Mouse (Mus musculus): ENCODE results near the gene Pskh1.

The Pskh1 gene

DNA sequence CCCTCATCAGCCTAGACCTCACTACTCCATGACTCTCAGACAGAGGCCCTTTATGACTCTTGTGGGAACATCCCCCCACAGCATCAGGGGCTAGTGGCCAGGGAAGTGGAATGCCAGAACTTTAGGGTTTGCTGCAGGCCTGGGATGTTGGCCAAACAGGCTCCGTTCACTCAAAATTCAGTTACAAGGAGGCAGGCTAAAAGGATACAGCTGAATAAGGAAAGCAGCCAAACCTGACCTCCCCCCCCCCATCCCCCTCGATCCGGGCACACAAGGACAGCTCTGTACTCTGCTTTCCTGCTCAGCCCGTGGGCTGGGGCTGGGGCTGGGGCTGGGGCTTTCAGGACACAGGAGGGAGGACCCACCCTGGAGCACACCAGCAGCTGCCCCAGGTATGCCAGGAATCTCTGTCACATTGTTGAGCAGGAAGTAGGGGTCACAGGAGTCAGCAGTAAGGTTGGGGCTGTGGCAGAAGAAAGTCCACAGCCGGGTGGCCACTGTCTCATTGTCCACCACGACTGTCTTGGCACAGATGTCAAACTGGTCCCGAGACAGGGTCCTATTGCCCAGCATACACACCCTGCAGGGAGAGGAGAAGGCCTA lies 50.9 kb downstream of the Pskh1 start:
- Histone ChIP-seq H3K9me3 (ENCODE audit: low read length) (no peaks in the 10 kb centered on the region), H3K27me3 (ENCODE audit: insufficient read depth, low read length) (no peaks in the 10 kb centered on the region), H3K36me3 (ENCODE audit: insufficient read depth, low read length) (peaks cover 100% of the 10 kb centered on the region), H3K4me1 (replicated peaks; ENCODE audit: low read depth, low read length) (peaks cover 45% of the 10 kb centered on the region), H3K4me3 (replicated peaks; ENCODE audit: low read length) (no peak overlapping the region)
- TF ChIP-seq NANOG (IDR thresholded peaks at IDR 0.05; ENCODE audit: borderline replicate concordance, low read length) = no peak
- no peak for TF ChIP-seq CTCF (conservative IDR thresholded peaks at IDR 0.05; ENCODE audit: low read length)
- TF ChIP-seq POU5F1 (IDR thresholded peaks at IDR 0.05; ENCODE audit: borderline replicate concordance, low read length) = no peak

DNA sequence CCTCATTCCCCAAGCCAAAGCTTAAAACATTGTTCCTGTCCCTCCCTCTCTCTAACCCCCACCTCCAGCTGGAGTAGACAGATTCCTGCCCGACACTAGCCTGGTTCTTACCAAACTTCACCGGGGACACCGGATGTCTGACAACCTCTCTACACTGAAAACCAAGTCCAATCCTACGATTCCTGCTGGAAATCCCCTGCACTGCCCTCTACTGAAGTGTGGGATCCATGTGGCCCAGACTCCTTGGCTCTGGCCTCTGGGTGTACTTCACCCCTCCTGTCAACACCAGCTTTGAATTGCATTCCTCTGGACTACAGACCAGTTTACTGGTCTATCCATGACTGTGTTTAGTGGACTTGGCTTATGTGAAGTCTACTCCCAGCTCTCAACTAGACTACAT lies 56.3 kb downstream of the Pskh1 start:
- H3K27me3 ChIP-seq (ENCODE audit: insufficient read depth, low read length) = no peaks in the 10 kb centered on the region
- H3K36me3 ChIP-seq (ENCODE audit: insufficient read depth, low read length) = peaks cover 88% of the 10 kb centered on the region
- H3K4me3 ChIP-seq (replicated peaks; ENCODE audit: low read length) = no peak overlapping the region
- no peaks in the 10 kb centered on the region for H3K9me3 ChIP-seq (ENCODE audit: low read length)
- TF ChIP-seq POU5F1 (IDR thresholded peaks at IDR 0.05; ENCODE audit: borderline replicate concordance, low read length) = no peak
- TF ChIP-seq NANOG (IDR thresholded peaks at IDR 0.05; ENCODE audit: borderline replicate concordance, low read length) = no peak
- TF ChIP-seq CTCF (conservative IDR thresholded peaks at IDR 0.05; ENCODE audit: low read length) = no peak
- peaks cover 54% of the 10 kb centered on the region for H3K4me1 ChIP-seq (replicated peaks; ENCODE audit: low read depth, low read length)

DNA sequence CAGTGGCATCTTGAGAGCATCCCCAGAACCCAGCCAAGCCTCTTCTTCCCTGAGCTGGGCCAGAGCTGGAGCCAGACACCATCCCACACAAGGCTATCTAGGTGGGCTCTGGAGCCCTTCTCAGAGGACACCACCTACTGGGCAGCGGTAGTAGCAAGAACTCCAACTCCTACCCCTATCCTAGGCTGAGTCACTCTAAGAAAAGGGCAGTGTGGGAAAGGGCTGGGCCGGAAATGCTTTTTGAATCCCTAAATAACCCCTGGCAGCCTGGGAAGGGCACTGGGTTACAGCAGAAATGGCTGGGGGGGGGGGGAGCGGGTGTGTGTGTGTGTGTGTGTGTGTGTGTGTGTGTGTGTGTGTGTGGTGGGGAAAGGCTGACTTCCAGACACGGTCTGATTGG lies 57.6 kb downstream of the Pskh1 start:
- TF ChIP-seq NANOG (IDR thresholded peaks at IDR 0.05; ENCODE audit: borderline replicate concordance, low read length) (no peak), POU5F1 (IDR thresholded peaks at IDR 0.05; ENCODE audit: borderline replicate concordance, low read length) (no peak), CTCF (conservative IDR thresholded peaks at IDR 0.05; ENCODE audit: low read length) (no peak)
- Histone ChIP-seq H3K27me3 (ENCODE audit: insufficient read depth, low read length) (no peaks in the 10 kb centered on the region), H3K36me3 (ENCODE audit: insufficient read depth, low read length) (peaks cover 76% of the 10 kb centered on the region), H3K4me3 (replicated peaks; ENCODE audit: low read length) (no peak overlapping the region), H3K4me1 (replicated peaks; ENCODE audit: low read depth, low read length) (peaks cover 60% of the 10 kb centered on the region), H3K9me3 (ENCODE audit: low read length) (no peaks in the 10 kb centered on the region)

DNA sequence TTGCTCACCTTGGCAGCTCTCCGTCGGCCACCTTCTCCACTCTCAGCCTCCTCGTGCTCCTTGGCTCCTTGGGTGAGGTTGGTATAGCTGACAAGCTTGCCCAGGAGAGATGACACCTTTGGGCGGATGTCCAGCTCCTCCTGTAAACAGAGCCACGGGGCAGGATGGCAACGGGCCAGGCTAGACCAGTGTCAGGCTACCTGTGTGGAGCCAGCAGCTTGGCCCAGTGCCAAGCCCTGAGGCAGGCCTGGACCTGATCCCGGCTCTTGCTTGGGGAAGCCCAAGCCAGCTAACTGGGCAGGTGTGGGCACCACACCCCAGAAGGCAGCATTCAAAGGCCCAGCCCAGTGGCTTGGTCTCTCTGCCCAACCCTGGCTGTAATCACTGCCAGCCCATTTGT lies 59.1 kb downstream of the Pskh1 start:
- Histone ChIP-seq H3K4me3 (replicated peaks; ENCODE audit: low read length) (no peak overlapping the region), H3K27me3 (ENCODE audit: insufficient read depth, low read length) (no peaks in the 10 kb centered on the region), H3K36me3 (ENCODE audit: insufficient read depth, low read length) (peaks cover 67% of the 10 kb centered on the region), H3K4me1 (replicated peaks; ENCODE audit: low read depth, low read length) (peaks cover 68% of the 10 kb centered on the region), H3K9me3 (ENCODE audit: low read length) (no peaks in the 10 kb centered on the region)
- TF ChIP-seq POU5F1 (IDR thresholded peaks at IDR 0.05; ENCODE audit: borderline replicate concordance, low read length) (no peak), NANOG (IDR thresholded peaks at IDR 0.05; ENCODE audit: borderline replicate concordance, low read length) (no peak), CTCF (conservative IDR thresholded peaks at IDR 0.05; ENCODE audit: low read length) (no peak)

DNA sequence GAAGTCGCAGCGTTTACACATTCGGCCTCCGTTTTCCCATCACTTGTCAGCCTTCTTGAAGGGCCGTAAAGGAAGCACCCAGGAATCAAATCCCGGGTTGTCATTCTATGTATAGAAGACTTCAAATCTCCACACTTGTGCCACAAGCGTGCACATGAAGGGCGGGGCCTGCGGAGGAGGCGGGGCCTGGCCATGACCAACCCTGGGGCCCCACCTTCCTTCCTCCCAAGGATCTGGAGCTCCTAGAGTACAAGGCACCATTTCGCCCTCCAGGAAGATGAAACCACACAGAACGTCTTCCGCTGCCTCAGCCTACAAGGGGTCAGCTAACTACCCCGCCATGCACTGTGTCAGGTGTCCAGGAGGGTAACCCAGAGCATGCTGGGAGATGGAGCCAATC lies 60.9 kb downstream of the Pskh1 start:
- no peak for TF ChIP-seq CTCF (conservative IDR thresholded peaks at IDR 0.05; ENCODE audit: low read length)
- no peak for TF ChIP-seq POU5F1 (IDR thresholded peaks at IDR 0.05; ENCODE audit: borderline replicate concordance, low read length)
- TF ChIP-seq NANOG (IDR thresholded peaks at IDR 0.05; ENCODE audit: borderline replicate concordance, low read length) = no peak

DNA sequence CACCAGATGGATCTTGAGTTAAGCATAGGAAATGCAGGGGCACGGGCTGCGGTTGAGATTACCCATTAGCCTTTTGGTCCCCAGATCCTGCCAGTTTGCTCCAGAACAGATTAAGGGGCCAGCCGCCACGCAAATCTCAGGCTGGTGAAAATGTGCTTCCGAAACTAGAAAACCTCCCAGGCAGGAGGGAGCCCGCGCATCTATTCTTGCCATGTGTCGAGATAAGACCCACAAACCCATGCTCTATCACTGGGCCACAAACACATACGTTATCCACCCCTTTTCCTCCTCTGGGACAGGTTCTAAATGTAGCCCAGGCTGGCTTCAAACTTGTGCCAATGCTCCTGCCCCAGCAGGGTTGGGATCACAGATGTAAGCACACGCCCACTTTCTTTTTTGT lies 61.3 kb downstream of the Pskh1 start:
- H3K4me1 ChIP-seq (replicated peaks; ENCODE audit: low read depth, low read length) = peaks cover 73% of the 10 kb centered on the region
- H3K36me3 ChIP-seq (ENCODE audit: insufficient read depth, low read length) = peaks cover 46% of the 10 kb centered on the region
- H3K9me3 ChIP-seq (ENCODE audit: low read length) = no peaks in the 10 kb centered on the region
- peak overlapping the region; percentile 69 for H3K4me3 ChIP-seq (replicated peaks; ENCODE audit: low read length)
- no peak for TF ChIP-seq NANOG (IDR thresholded peaks at IDR 0.05; ENCODE audit: borderline replicate concordance, low read length)
- TF ChIP-seq CTCF (conservative IDR thresholded peaks at IDR 0.05; ENCODE audit: low read length) = no peak
- no peak for TF ChIP-seq POU5F1 (IDR thresholded peaks at IDR 0.05; ENCODE audit: borderline replicate concordance, low read length)
- H3K27me3 ChIP-seq (ENCODE audit: insufficient read depth, low read length) = peaks cover 4% of the 10 kb centered on the region; the same call in 1 of the 2 replicates

More for the DNA sequence above, 60.9 kb downstream of the Pskh1 start:
- Histone ChIP-seq H3K9me3 (ENCODE audit: low read length) (no peaks in the 10 kb centered on the region), H3K4me1 (replicated peaks; ENCODE audit: low read depth, low read length) (peaks cover 69% of the 10 kb centered on the region), H3K4me3 (replicated peaks; ENCODE audit: low read length) (peak overlapping the region; percentile 69), H3K27me3 (ENCODE audit: insufficient read depth, low read length) (peaks cover 4% of the 10 kb centered on the region; the same call in 1 of the 2 replicates), H3K36me3 (ENCODE audit: insufficient read depth, low read length) (peaks cover 50% of the 10 kb centered on the region)

DNA sequence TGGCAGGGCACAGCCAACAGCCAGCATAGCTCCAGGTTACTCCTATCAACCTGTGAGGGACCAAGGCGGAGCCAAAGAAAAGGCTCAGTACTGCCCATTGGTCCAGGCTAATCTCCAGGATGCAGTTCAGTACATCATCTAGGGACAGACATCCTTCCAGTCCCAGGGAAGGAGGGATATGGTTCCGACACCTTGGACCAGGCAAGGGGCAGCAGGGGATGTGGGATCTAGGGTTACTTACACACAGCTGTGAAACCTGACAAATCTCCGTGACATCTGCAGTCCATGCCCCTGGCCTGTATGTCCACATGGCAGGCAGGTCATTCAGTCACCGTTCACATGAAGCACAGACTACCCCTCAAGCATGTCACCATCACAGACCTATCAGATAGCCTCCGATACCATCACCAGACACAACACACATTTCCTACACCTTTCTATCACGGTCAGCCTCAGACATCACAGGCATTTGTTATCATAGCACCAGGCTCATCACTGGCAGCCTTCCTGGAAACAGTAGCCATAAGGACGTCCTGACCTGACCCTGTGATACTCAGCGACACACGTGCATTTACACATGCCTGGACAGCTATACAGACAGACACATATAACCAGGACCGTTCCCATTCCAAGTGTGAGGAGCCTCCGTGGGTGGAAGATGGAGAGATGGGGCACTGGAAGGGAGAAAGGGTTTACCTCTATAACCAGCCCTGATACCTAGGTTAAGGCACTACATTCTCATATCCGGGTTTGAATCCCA lies 64.4 kb downstream of the Pskh1 start:
- peaks cover 6% of the 10 kb centered on the region; the same call in 1 of the 2 replicates for H3K27me3 ChIP-seq (ENCODE audit: insufficient read depth, low read length)
- TF ChIP-seq CTCF (conservative IDR thresholded peaks at IDR 0.05; ENCODE audit: low read length) (no peak), NANOG (IDR thresholded peaks at IDR 0.05; ENCODE audit: borderline replicate concordance, low read length) (no peak), POU5F1 (IDR thresholded peaks at IDR 0.05; ENCODE audit: borderline replicate concordance, low read length) (no peak)
- no peaks in the 10 kb centered on the region for H3K9me3 ChIP-seq (ENCODE audit: low read length)
- peaks cover 89% of the 10 kb centered on the region for H3K4me1 ChIP-seq (replicated peaks; ENCODE audit: low read depth, low read length)
- peak overlapping the region; percentile 94 for H3K4me3 ChIP-seq (replicated peaks; ENCODE audit: low read length)
- peaks cover 16% of the 10 kb centered on the region for H3K36me3 ChIP-seq (ENCODE audit: insufficient read depth, low read length)

DNA sequence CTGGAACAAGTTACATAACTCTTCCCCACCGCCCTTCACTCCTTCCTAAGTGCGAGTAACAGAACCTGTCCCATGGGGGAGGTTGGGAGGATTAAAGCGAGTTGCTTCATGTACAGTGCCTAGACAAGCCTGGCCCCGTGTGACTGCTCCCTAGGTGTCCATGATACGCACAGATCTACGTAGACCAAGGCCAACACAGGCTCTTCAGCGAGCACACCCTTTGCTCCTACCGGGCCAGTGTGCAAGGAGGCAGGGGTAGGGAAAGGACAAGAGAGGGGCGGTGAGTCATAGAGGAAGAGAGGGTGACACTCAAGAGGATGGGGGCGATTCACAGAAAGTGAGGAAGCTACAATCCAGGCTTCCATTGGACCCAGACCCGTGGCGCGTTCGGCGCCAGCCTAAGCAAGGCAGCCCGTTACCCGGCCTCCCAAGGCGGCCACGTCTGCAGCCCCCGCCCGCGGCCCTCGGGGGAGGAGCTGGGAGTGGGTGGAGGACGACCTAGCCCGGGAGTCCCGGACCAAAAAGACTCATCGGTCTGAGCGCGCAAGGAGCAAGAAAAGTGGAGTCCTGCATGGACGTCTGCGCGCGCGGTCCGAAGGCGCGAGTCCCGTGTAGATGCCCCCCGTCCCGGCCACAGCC lies 65.1 kb downstream of the Pskh1 start:
- no peak for TF ChIP-seq POU5F1 (IDR thresholded peaks at IDR 0.05; ENCODE audit: borderline replicate concordance, low read length)
- no peak for TF ChIP-seq CTCF (conservative IDR thresholded peaks at IDR 0.05; ENCODE audit: low read length)
- TF ChIP-seq NANOG (IDR thresholded peaks at IDR 0.05; ENCODE audit: borderline replicate concordance, low read length) = no peak
- Histone ChIP-seq H3K36me3 (ENCODE audit: insufficient read depth, low read length) (peaks cover 9% of the 10 kb centered on the region), H3K4me1 (replicated peaks; ENCODE audit: low read depth, low read length) (peaks cover 87% of the 10 kb centered on the region), H3K27me3 (ENCODE audit: insufficient read depth, low read length) (peaks cover 6% of the 10 kb centered on the region; the same call in 1 of the 2 replicates), H3K4me3 (replicated peaks; ENCODE audit: low read length) (peak overlapping the region; percentile 94), H3K9me3 (ENCODE audit: low read length) (no peaks in the 10 kb centered on the region)
